Mouse (Mus musculus) spleen, postnatal 14 days (tissue): Measurements from ENCODE around the gene Cmtr1.
A peak's percentile ranks its signal among the peaks of the same experiment; 100 is the strongest.
"Not testable (repeated sequence)": the region's sequence is repeated elsewhere in the genome, so short reads cannot be mapped to it uniquely, and the experiment has no call there.

Experiments
- DNase-seq, 2 experiments: peaks; one replicate each; pipeline ENCODE4 v3.0.0; 2021 to 2022; ENCODE audit warnings: low spot score in 2 of 2

Cmtr1 gene

GRCm38 (mm10) chr17:29704781-29705180, 44.4 kb downstream of the Cmtr1 start:
- DNase-seq = peak; percentile 24 to 51

GRCm38 (mm10) chr17:29705881-29706280, 45.5 kb downstream of the Cmtr1 start:
- no peak for DNase-seq

GRCm38 (mm10) chr17:29706981-29707545, 46.7 kb downstream of the Cmtr1 start:
- no peak for DNase-seq

- no peak for DNase-seq
Observed at GRCm38 (mm10) chr17:29708783-29709182, 48.4 kb downstream of the Cmtr1 start.

- no peak for DNase-seq
Observed at GRCm38 (mm10) chr17:29710562-29711044, 50.2 kb downstream of the Cmtr1 start.

- DNase-seq = no peak
Observed at GRCm38 (mm10) chr17:29711076-29711744, 50.8 kb downstream of the Cmtr1 start.

GRCm38 (mm10) chr17:29711745-29712431, 51.5 kb downstream of the Cmtr1 start:
- DNase-seq = no peak

- no peak for DNase-seq
Observed at GRCm38 (mm10) chr17:29712565-29712964, 52.2 kb downstream of the Cmtr1 start.

- DNase-seq = not testable (repeated sequence)
Observed at GRCm38 (mm10) chr17:29713734-29714133, 53.3 kb downstream of the Cmtr1 start.

GRCm38 (mm10) chr17:29716732-29717445, 56.5 kb downstream of the Cmtr1 start, which contains the start of gene Ccdc167:
Ccdc167 (minus strand) TSS chr17:29717044.
- DNase-seq = peak; percentile 94 to 96

- no peak for DNase-seq
Observed at GRCm38 (mm10) chr17:29718660-29719059, 58.3 kb downstream of the Cmtr1 start.

GRCm38 (mm10) chr17:29719628-29720575, 59.5 kb downstream of the Cmtr1 start:
- no peak for DNase-seq

- no peak for DNase-seq
Observed at GRCm38 (mm10) chr17:29720755-29721365, 60.5 kb downstream of the Cmtr1 start.

GRCm38 (mm10) chr17:29724610-29725009, 64.2 kb downstream of the Cmtr1 start:
- DNase-seq = no peak

GRCm38 (mm10) chr17:29725027-29725620, 64.7 kb downstream of the Cmtr1 start:
- DNase-seq = no peak

GRCm38 (mm10) chr17:29728082-29728481, 67.7 kb downstream of the Cmtr1 start:
- DNase-seq = peak in 1 of 2 experiments; percentile 25

GRCm38 (mm10) chr17:29730510-29731265, 70.3 kb downstream of the Cmtr1 start:
- no peak for DNase-seq

GRCm38 (mm10) chr17:29731266-29731952, 71.0 kb downstream of the Cmtr1 start:
- no peak for DNase-seq

GRCm38 (mm10) chr17:29731953-29732325, 71.5 kb downstream of the Cmtr1 start:
- no peak for DNase-seq
